Mouse (Mus musculus) kidney, postnatal 14 days (tissue): ENCODE results near the gene Fam217a.
A peak's percentile ranks its signal among the peaks of the same experiment; 100 is the strongest.
"Not testable (repeated sequence)": the region's sequence is repeated elsewhere in the genome, so short reads cannot be mapped to it uniquely, and the experiment has no call there.

Source experiments
- DNase-seq: peaks from one replicate; pipeline ENCODE4 v3.0.0; 2022; ENCODE audit warnings: mixed read lengths

The Fam217a gene

GRCm38 (mm10) chr13:34873801-34874681, 50.1 kb downstream of the Fam217a start:
- DNase-seq, result peak; percentile 97

DNA sequence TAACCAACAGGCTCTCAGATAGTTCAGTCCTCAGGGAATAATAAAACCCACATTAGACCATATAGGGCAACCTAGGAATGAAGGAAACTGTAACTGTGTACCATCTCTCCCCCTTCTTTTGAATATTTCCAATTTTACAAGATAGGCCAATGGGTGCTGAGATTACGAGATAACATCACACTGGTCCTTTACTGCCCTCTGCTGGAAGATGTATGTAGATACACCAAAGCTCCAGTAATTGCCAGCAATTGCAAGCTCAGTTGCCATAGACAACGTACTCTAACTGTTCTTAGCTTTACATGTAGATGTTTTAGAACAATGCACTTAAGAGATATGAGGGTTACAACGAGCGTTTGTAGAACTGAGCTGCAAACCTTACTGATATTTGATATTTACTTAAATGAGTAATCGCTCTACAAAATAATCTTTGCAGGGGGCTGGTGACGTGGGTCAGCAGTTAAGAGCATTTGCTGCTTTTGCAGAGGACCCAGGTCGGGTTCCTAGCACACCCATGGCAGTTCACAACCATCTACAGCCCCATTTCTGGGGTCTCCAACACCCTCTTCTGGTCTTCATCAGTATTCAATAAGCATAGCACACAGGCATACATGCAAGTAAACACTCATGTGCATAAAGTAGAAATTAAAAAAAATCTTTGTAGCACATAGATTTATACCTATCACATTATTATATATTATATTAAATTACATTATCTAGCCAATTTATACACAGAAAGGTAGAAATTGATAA, 59.5 kb downstream of the Fam217a start:
- DNase-seq, result peak; percentile 59

GRCm38 (mm10) chr13:34861166-34861565, 62.9 kb downstream of the Fam217a start:
- not testable (repeated sequence) for DNase-seq
